Mouse (Mus musculus) heart, postnatal 0 days (tissue): ENCODE measurements around the gene Bcat2. TPM values are rescaled to one million over a fixed set of nuclear protein-coding genes. Genes with fewer than 3 reads are reported as not detected.

Source experiments
- ATAC-seq: fragments of 200-750 bp; cut with Nextera tagmentation; 2 replicates; pipeline ENCODE4 v1.8.0; 2017; ENCODE audit warnings: low read depth, moderate number of reproducible peaks, moderate library complexity; ENCODE audit not compliant: insufficient read depth
- DNase-seq: peaks from one replicate; pipeline ENCODE4 v3.0.0-alpha.2; 2016; ENCODE audit warnings: low spot score
- H3K27ac ChIP-seq: fragments of 300-500 bp; sonication (generic); 2 replicates; pipeline ENCODE4 v1.5.1; 2014; ENCODE audit warnings: low read depth, mild to moderate bottlenecking
- H3K27me3 ChIP-seq: fragments of 300-500 bp; sonication (generic); 2 replicates; pipeline ENCODE4 v1.6.1; 2014; ENCODE audit warnings: low read length, mixed read lengths; ENCODE audit not compliant: control insufficient read depth, insufficient read depth
- H3K36me3 ChIP-seq: fragments of 300-500 bp; sonication (generic); replicated peaks from 2 replicates; pipeline ENCODE4 v1.6.1; 2014; ENCODE audit warnings: low read length, mixed read lengths; ENCODE audit not compliant: control insufficient read depth, insufficient read depth
- H3K4me1 ChIP-seq: fragments of 300-500 bp; sonication (generic); 2 replicates; pipeline ENCODE4 v1.6.1; 2014; ENCODE audit warnings: antibody characterized with exemption; ENCODE audit not compliant: control insufficient read depth, insufficient read depth
- H3K4me2 ChIP-seq: fragments of 300-500 bp; sonication (generic); 2 replicates; pipeline ENCODE4 v1.6.1; 2014; ENCODE audit warnings: low read depth, mild to moderate bottlenecking, low read length, moderate library complexity
- H3K4me3 ChIP-seq: fragments of 300-500 bp; sonication (generic); 2 replicates; pipeline ENCODE4 v1.5.1; 2014; ENCODE audit warnings: low read depth, low read length
- H3K9ac ChIP-seq: fragments of 300-500 bp; sonication (generic); replicated peaks from 2 replicates; pipeline ENCODE4 v1.6.1; 2014; ENCODE audit warnings: low read depth, low read length, mixed read lengths
- H3K9me3 ChIP-seq: fragments of 300-500 bp; sonication (generic); replicated peaks from 2 replicates; pipeline ENCODE4 v1.6.1; 2016; ENCODE audit warnings: low read length; ENCODE audit not compliant: control insufficient read depth
- CTCF ChIP-seq: IDR thresholded peaks from 2 replicates; pipeline ENCODE4 v1.5.1; 2016; ENCODE audit warnings: antibody characterized with exemption, control low read depth, low read depth
- EP300 ChIP-seq: IDR thresholded peaks from 2 replicates; pipeline ENCODE4 v1.6.1; 2016; ENCODE audit warnings: antibody characterized with exemption, low read depth
- WGBS: fragments of 180-500 bp; shearing (Covaris S2); extraction: QIAGEN DNeasy Blood & Tissue Kit; methylation state at CpG from one replicate; pipeline ENCODE4 v1.1.7; 2014; 5-methylcytosine and 5-hydroxymethylcytosine counted together
- polyA plus RNA-seq: library from polyadenylated mRNA; unstranded; fragments of >200 nt; fragmentation: Nextera tagmentation; extraction: Ambion mirVana; gene quantifications from 2 replicates; pipeline ENCODE4 v1.2.1, GENCODE M21; 2015
- total RNA-seq: library from RNA; depleted of rRNA; stranded (reverse); fragments of >200 nt; gene quantifications from 2 replicates; pipeline ENCODE4 v1.2.3, GENCODE M21; 2014; ENCODE audit warnings: low replicate concordance

The Bcat2 gene
- total and polyA plus RNA-seq, 2 experiments from 2014 or later: 70.6 to 73.7 TPM

DNA sequence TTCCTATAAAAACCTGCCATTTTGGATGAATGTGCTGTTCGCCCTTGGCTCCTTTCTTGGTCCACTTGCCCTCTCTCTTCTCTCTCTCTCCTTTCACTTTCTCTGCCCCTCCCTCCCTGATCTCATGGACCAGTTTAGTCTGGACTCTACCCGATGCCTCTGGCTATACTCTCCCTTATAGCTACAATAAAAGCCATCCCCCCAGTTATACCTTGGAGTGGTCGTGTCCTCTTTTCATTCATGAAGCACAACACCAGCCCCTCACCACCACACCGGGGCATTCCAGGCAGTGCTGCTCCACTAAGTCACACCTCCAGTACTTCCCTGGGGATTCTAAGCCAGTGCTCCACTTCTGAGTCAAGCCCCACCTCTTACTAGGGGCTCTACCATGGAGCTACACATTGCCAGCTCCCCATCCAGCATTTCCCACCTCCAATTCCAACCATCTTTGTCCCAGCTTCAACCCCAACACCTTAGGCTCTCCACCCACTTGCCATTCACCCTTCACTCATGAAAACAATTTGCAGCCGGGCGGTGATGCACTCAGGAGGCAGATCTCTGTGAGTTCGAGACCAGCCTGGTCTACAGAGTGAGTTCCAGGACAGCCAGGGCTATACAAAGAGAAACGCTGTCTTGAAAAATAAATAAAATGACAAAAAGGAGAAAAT is 2.7 kb upstream of the Bcat2 start:
- ATAC-seq: no peak
- Histone ChIP-seq H3K4me2 (no peak overlapping the region; the same call in 1 of the 2 replicates), H3K27ac (peak overlapping the region; percentile 97), H3K4me3 (no peak overlapping the region), H3K4me1 (peaks cover 26% of the 10 kb centered on the region), H3K36me3 (no peaks in the 10 kb centered on the region), H3K9me3 (no peaks in the 10 kb centered on the region), H3K27me3 (no peaks in the 10 kb centered on the region), H3K9ac (peak overlapping the region; percentile 38; the same call in 1 of the 2 replicates)
- no peak for TF ChIP-seq EP300
- TF ChIP-seq CTCF: no peak
- WGBS: 69% methylated on average over 8 of the region's 8 CpGs
- no peak for DNase-seq

GRCm38 (mm10) chr7:45567780-45568516 is 2.0 kb upstream of the Bcat2 start:
- peak overlapping the region; percentile 38 for H3K9ac ChIP-seq
- under 1% methylated on average over 24 of the region's 24 CpGs for WGBS
- ATAC-seq: peak; percentile 97
- TF ChIP-seq CTCF: no peak
- peak; percentile 93 for TF ChIP-seq EP300
- no peaks in the 10 kb centered on the region for H3K27me3 ChIP-seq
- H3K4me2 ChIP-seq: peak overlapping the region; percentile 65
- DNase-seq: peak; percentile 96
- peak overlapping the region; percentile 97 for H3K27ac ChIP-seq
- H3K9me3 ChIP-seq: no peaks in the 10 kb centered on the region
- no peaks in the 10 kb centered on the region for H3K36me3 ChIP-seq
- peak overlapping the region; percentile 41 for H3K4me3 ChIP-seq
- peaks cover 26% of the 10 kb centered on the region for H3K4me1 ChIP-seq

- Histone ChIP-seq H3K27me3 (no peaks in the 10 kb centered on the region), H3K9ac (peak overlapping the region; percentile 28; the same call in 1 of the 2 replicates), H3K36me3 (no peaks in the 10 kb centered on the region), H3K4me3 (peak overlapping the region; percentile 41), H3K27ac (peak overlapping the region; percentile 97), H3K4me1 (peaks cover 27% of the 10 kb centered on the region), H3K4me2 (peak overlapping the region; percentile 65), H3K9me3 (no peaks in the 10 kb centered on the region)
- 67% methylated on average over 10 of the region's 10 CpGs for WGBS
- TF ChIP-seq EP300: no peak
- TF ChIP-seq CTCF: no peak
- DNase-seq: no peak
- peak; percentile 1; the same call in 1 of the 2 replicates for ATAC-seq
Measured at GRCm38 (mm10) chr7:45568601-45569473, 1.1 kb upstream of the Bcat2 start.

GRCm38 (mm10) chr7:45571966-45572365 is 2.0 kb downstream of the Bcat2 start:
- Histone ChIP-seq H3K27ac (no peak overlapping the region), H3K4me1 (peaks cover 34% of the 10 kb centered on the region), H3K9ac (no peak overlapping the region), H3K27me3 (no peaks in the 10 kb centered on the region), H3K4me2 (no peak overlapping the region), H3K36me3 (peaks cover 13% of the 10 kb centered on the region), H3K4me3 (no peak overlapping the region), H3K9me3 (no peaks in the 10 kb centered on the region)
- ATAC-seq (no peak), DNase-seq (no peak)
- 50% methylated on average over 1 of the region's 1 CpGs for WGBS
- TF ChIP-seq CTCF: no peak
- TF ChIP-seq EP300: no peak

- 65% methylated on average over 8 of the region's 8 CpGs for WGBS
- Histone ChIP-seq H3K9ac (no peak overlapping the region), H3K9me3 (no peaks in the 10 kb centered on the region), H3K4me1 (peaks cover 20% of the 10 kb centered on the region), H3K4me3 (no peak overlapping the region), H3K27me3 (no peaks in the 10 kb centered on the region), H3K27ac (peak overlapping the region; percentile 56), H3K36me3 (peaks cover 19% of the 10 kb centered on the region), H3K4me2 (no peak overlapping the region; the same call in 1 of the 2 replicates)
- DNase-seq: no peak
- ATAC-seq: no peak
- TF ChIP-seq CTCF (no peak), EP300 (no peak)
Measured at GRCm38 (mm10) chr7:45573954-45574353, 4.0 kb downstream of the Bcat2 start.
